Mouse (Mus musculus) R1 (cell line): ENCODE results near the gene Adam33.
"Not testable (repeated sequence)": the region's sequence is repeated elsewhere in the genome, so short reads cannot be mapped to it uniquely, and the experiment has no call there.

ENCODE experiments used
- DNase-seq: peaks from one replicate; pipeline ENCODE4 v3.0.0-alpha.2; 2018; ENCODE audit warnings: low read depth, low spot score

Gene Adam33

DNA sequence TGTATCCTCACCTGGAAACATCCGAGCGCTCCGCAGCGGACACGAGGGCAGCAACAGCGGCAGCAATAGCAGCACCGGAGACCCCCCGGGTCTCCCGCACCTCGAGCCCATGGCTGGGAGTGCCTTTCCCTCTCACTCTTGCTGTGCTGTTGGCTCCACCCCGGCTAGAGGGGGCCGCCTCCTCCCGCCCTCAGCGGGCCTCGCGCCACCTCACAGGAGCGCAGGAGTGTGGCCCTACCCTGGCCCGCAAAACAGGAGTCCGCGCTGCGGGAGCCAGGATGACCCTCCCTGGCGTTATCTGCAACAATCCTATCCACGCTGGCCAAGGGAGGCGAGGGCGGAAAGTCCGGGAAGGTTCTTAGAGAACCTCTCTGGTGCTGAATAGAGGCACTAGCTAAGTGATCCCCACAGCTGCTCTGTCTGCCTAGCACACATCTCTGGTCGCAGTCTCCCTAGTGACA lies at the start of gene Adam33:
TSS of gene Adam33 (minus strand) at position 411 of the 461 bp plus-strand sequence.
- peak; percentile 34 for DNase-seq

DNA sequence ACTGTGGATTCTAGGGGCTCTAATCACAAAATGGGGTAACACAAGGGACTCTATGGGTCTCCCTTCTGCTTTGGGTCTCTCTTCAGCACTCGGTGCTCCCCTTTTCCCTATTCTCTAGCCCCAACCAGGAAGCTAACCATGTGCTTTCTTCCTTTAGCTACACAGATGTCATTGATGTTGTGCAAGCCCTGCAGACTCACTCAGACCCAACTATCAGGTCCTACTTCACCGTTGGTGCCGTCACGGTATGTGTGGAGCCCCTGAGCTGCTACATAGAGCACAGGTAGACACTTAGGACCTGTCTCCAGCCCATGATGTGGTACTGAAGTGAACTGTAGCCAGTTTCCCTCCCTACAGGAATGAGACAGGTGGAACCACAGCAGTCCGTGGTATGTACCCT lies 42.4 kb upstream of the Adam33 start:
- DNase-seq = no peak

DNA sequence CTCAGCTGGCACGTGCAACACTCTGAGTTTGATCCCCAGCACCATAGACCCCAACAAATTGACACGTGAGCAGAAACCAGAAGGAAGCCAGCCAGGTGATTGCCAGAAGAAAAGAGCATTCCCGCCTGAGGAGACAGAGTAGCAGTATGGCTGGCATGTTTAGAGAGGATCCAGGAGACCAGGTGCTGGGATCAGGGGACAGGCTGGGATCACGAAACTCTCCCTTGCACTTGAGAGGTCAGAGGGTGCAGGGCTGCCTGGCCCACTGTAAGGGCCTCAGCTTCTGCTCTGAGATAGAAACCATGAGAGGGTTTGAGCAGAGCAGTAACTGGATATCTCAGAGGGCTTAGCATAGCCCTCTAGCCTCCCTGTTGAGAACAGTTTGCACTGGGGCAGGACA lies 41.4 kb upstream of the Adam33 start:
- DNase-seq = not testable (repeated sequence)

DNA sequence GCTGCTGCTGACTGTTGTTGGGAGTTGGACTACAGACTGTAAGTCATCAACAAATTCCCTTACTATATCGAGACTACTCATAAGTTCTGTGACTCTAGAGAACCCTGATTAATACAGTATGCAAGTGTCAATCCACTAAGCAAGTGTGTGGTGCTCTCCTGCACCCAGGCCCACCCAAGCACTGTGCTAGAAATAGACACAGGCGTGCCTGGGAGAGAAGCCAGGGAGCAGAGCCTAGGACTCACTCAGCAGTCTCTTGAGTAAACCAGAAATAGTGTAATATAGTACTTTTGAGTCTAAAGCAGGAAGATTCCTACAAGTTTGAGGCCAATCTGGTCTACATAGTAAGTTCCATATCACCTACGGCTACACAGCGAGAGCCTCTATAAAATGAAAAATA lies 40.4 kb upstream of the Adam33 start:
- DNase-seq = no peak

DNA sequence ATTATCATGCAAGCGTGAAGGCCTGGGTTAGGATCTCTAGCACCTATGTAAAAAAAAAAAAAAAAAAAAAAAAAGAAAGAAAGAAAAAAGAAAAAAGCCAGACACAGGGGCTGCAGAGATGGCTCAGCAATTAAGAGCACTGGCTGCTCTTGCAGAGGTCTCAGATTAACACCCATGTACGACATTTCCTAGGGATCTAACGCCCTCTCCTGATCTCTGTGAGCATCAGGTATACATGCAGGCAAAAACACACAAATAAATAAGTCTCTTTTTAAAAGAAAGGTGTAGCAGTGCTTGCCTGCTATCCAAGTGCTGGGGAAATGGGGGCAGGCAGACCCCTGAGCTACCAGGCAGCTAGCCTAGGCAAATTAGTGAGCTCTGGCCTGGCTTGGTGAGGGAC lies 37.9 kb upstream of the Adam33 start:
- DNase-seq = no peak

DNA sequence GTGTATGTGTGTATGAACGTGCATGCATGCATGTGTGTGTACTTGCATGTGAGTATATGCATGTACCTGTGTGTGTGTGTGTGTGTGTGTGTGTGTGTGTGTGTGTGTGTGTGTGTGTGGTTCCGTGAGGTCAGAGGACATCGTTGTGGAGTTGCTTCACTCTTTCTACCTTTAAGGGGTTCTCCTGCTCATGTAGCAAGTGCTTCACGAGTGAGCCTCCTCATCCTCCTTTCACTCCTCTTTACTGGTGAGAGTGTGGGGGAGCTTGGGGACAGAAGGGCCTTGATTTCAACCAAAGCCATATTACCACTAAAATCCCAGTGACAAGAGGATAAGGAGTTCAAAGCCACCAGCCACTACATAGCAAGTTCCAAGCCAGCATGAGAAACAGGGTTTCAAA lies 33.5 kb upstream of the Adam33 start:
- DNase-seq = peak; percentile 33

DNA sequence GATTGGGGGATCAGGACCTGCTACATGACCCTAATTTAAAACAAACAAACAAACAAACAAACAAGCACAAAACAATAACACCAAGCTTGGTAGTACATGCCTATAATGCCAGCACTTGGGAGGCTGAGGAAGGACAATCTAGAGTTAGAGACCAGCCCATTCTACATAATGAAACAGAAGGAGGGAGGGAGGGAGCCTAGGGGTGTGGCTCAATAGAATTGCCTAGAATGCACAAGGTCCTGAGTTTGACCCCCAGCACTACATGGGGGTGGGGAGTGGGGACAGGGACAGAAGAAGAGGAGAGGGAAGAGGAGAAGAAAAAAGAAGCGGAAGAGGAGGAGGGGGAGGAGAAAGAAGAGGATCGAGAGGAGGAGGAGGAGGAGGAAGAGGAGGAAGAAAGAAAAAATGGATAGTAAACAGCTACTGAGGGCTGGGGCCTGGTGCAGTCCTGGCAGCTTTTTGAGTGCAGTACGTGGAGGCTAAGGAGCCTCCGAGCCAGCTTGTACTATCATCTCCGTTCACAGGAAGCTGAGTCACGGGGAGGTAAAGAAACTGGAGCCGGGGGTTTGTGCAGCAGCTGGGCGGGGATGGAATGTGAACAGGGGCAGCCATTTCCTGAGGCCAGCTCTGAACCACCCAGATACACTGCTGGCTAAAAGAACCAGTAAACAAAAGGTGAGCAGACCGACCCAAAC lies 32.6 kb upstream of the Adam33 start:
- peak; percentile 98 for DNase-seq

DNA sequence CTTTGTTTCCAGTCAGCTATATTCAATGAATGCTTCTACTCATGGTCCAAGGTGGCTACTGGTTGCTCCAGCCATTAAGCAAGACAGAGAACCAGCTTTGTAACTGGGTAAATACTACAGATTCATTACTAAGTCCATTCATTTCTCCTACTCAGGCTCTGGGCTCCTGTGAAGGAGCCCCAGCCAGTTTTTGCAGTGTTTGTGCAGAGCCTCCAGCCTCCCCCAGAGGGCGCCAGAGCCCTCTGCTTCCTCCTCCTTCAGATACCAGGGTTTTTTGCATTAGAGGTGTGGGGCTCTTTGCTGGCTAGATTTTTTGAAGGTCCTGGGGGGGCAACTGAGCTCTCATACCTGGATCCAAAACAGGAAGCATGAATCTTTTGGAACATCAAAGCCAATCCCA lies 31.2 kb upstream of the Adam33 start:
- peak; percentile 78 for DNase-seq

DNA sequence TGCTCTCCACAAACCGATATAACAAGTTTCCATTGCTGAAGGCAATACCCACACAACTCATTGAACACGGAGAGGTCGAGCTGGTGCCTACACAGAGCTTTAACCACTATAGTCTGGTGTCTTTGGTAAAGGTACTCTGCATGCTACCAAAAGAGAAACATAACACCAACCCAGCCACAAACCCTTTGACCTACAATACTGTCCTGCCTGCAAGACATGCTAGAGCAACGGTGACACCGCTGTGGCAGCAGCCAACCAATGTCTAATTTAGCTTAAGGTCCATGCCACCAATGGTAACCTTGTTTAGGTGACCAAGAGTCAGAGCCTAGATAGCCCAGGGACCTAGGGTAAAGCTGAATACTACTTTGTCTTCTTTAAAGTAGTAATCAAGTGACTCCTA lies 30.0 kb upstream of the Adam33 start:
- no peak for DNase-seq

DNA sequence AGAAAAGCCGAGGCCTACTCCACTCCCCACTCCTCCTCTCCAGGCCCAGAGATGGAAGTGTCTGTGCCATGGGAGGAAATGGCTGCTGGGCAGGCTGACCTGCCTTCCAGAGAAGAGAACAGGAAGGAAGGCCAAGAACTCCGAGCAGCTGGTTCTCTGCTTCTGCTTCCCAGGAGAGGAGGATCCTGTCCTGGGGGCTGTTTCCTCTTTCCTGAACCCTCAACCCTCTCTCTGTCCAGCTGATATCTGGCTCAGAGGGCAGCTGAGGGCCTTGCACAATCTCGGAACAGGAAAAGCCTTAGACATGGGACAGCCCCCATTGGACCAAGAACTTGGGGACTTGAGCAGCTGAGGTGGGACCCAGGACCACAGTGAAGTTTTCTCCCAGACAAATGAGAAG lies 27.2 kb upstream of the Adam33 start:
- no peak for DNase-seq

DNA sequence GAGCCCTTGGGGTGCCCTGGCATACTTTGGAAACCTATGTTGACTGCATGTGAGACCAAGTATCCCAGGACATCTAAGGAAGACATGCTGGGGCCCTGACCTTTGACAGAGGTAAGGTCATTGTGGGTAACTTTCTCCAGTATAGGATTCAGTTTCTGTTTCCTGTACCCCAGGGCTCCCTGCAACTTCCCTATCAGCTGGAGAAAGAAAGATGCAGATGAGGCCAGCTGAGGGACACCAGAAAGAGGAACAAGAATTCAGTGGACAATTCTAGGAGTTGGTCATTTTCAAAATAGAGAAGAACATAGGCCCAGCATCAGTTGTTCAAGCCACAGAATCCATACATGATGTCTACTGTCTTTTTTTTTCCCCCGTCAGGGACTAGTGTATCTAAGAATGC lies 26.0 kb upstream of the Adam33 start:
- DNase-seq = no peak

DNA sequence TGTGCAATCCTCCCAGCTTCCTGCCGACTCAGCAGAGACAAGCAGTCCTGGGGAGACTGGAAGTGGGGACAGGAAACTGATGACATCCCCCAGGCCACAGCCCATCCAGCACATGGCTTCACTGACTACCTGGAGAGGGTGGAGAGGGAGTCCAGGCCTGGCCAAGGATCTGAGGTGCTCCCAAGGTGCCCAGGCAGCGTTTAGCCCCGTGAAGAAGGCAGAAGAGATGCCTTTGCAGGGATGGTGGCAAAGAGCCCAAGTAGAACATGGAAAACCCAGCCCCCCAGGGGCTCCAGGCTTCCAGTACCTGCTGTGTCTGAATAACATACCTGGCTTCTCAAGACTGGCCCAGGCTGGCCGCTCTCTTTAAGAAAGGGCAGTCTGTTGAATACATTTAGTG lies 25.0 kb upstream of the Adam33 start:
- no peak for DNase-seq

DNA sequence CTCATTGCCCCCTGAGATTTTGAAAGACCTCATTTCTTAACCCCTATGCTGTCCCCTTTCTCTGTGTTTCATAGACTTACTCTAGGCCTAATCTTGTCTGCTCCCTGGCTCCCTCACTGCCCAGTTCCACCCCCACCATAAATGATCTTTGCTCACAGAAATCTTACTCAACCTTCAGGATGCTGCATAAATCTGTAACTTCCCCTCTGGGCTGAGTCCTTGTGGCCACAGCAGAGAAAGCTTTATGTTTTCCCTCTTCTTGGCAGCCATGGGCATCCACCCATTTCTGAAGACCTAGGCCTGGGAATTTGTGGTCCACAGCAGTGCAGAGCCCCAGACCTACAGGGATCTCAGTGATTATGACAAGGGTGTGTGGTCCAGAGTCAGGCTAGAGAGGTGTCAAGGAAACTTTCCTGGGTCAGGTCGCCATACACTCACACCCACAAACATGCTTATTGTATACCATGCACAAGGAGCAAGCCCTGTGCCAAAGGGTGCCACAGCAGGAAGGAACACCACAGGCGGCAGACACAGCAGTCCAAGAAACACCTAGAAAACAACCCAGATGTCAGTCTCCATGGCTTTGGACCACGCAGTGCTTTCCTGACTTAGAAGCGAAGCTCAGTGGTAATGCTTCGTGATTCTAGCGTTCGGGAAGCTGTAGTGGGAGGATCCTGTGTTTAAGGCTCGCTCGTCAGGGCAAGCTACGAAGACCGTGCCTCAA lies 23.2 kb upstream of the Adam33 start, which contains the start of gene Siglec1:
TSS of gene Siglec1 (minus strand) at position 99 of the 724 bp plus-strand sequence.
- no peak for DNase-seq

DNA sequence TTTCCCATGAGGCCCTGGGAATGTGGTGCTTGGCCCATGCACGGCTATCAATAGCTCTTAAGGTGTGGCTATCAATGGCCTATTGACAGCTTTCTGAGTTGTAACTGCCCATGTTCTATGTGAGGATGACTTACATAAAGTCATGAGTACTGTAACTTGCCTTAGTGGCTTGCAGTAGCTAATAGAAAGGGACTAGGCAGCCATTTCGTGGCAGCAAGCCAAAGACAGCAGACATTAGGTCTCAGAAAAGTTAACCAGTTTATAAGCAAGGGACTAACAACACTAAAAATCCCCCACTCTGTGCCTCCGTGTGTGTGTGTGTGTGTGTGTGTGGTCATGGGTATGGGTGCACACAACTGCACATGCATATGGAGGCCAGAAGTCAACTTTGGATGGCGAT lies 20.6 kb upstream of the Adam33 start:
- DNase-seq = no peak

DNA sequence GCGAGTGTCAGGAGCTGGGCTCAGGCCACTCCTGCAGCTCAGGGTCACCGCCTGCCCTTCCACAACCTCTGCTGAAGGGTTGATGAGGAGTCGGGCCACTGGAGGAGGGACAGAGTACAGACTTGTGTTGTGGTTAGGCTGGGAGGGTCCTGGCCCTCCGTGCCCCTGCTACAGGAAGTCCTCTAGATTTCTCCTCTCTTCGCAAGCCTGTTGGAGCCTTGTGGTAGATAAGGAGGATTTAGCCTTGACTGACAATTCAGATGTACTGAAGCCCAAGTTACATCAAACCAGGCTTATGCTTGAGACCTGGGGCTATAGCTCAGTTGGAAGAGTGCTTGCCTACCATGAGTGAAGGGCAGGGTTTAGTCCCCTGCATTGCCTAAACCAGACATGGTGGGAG lies 16.9 kb upstream of the Adam33 start:
- DNase-seq = no peak

DNA sequence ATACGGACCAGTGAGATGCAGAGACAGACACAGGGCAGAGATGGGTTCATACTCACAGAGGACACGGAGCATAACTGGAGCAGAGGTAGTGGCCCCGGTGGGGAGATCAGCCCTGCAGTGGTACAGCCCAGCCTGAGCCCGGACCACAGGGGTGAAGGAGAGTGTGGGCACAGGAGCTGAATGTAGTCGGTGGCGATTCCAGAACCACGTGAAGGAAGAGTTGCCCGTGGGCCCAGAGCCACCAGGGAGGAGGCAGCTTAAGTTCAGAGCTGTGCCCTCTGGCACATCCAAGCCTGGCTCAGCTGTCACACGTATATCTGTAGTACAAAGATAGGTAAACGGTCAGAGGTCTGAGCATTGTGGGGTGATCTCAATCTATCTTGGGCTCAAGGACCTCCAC lies 8.9 kb upstream of the Adam33 start:
- no peak for DNase-seq

DNA sequence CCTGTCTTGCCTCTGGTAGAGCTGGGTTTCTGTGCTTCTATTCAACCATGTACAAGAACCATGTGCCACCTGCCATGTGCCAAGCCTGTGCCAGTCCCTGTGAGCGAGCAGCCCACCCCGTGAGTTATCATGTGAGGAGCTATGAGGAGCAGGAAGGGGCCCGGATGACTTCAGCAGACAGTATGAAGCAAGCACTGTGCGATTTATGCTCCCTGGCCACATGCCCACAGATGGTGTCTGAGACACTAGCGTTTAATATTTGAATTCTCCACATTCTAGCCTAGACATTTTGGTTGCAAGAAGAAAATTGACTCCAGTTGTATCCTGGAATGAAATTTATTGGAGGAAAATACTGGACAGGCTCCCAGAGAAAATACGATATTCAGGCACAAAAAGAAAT lies 3.9 kb upstream of the Adam33 start:
- DNase-seq = no peak

DNA sequence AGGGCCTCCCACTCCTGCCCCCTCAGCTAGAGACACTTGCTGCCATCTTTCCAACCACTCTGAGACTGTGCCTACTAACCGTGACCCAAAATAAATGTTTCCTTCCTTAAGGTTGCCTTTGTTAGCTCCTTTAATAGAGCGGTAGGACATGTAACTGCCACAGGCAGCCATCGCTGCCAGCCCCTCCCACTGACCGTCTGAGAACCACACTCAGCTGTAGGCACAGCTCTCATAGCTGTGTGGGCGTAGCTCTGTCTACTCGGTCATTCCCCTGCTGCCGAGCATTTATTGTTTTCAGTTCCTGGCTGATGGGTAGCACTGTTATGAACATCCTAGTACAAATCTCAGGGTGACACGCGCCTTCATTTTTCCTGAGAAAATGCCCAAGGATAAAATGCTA lies 2.7 kb upstream of the Adam33 start:
- no peak for DNase-seq

DNA sequence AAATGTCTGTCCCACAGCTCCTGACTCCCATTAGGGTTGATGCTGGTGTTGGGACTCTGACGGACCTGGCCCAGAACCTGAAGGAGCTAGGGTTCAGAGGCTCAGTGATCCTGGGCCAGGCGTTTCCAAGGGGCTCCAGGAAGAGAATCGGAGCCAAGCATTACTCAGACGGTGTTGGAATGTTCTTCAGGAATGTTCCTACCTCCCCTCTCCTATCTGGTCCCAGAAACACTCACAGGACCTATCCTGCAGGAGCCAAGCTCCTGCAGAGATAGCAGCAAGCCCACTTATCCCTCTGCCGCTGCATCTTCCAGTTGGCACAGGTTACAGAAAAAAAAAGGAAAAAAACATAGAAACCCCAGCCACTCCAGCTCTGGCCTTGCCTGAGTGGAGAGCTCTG lies 2.0 kb downstream of the Adam33 start:
- no peak for DNase-seq

DNA sequence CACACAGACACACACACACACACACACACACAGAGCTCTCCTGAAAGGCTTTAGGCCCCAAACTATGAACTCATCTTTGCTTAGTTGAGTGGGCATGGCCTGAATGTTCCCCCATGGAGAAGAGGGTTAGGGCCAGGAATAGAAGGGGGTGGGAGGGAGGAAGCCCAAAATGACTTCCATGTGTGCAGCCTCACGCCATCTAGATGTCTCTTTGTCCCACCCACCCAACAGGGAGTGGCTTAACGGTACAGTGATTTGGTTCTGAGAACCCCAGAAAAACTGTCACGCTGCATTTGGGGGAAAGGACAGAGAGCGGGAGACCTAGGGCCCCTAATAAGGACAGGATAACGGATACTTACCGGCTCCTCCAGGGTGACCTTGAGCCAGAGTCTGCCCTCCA lies 2.8 kb downstream of the Adam33 start:
- DNase-seq = no peak

DNA sequence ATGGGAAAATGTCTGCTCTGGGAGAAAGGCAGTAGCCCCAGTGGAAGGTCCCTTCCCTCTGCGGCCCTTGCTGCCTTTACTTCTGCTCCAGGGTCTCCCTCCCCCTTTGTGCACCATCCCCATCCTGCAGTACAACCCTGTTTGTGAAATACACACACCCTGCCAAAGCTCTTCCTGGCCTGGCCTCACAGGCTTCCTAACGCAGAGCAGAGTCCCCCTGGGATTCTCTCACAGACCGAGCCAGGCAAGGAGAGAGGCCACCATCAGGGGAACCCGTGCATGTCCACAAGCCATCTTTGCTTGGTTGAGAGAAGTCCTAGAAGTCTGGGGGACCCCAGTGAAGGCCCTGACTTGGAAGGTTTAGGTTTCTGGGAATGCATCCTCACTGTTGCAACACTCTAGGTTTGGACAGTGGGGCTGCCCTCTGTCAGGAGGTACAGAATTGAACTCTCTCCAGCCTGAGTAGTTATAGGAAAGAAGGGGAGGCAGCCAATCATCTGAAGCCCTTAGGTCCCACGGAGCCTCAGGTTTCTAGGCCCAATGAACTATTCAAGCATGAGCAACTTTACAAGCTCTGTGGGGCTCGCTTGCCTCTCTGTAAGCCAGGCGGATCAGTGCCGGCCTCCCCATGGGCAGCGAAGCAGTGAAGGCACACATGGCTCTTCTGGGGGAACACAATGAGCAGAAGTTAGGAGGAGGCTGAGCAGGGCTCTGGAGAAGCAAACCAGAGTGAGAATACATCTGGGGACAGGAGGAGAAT lies 3.7 kb downstream of the Adam33 start:
- no peak for DNase-seq

DNA sequence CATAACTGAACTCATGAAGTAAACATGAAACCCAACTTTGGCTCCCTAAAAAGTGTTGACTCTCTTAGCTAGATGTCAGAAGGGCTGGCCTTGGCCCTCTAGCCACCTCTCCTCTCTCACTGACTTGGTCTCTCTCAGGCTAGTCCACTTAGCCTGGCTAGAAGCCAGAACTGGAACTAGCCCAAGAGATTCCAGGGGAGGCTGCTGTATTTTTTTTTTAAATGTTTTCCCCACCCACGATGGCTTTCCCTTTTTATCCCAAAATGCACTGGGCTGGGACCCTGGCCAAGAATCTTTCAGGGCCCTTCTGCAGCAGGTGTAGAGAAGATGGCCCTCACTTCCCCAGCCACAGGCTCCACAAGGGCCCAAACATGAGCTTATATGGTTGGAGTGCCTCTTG lies 4.2 kb downstream of the Adam33 start:
- no peak for DNase-seq

DNA sequence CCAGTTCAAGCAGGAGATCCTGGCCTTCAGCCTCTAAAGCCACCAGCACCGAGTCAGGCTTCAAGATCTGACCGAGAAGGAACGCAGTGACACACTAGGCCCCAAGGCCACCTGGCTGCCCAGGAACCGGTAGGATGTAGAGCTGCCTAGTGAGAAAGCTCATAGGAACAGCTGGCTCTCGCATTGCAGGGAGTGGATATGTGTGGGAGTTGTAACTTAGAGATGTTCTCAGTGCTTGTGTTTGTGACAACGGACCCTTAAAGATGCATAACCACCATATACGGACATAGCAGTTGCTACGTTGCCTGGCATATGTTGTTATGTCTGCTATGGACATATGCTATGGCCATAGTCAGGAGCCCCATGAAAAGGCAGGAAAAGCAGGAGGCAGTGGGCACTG lies 4.9 kb downstream of the Adam33 start:
- no peak for DNase-seq
